Mouse (Mus musculus): Measurements from ENCODE around the gene Anpep.
A peak's percentile ranks its signal among the peaks of the same experiment; 100 is the strongest.
"Not testable (repeated sequence)": the region's sequence is repeated elsewhere in the genome, so short reads cannot be mapped to it uniquely, and the experiment has no call there.

Gene Anpep

DNA sequence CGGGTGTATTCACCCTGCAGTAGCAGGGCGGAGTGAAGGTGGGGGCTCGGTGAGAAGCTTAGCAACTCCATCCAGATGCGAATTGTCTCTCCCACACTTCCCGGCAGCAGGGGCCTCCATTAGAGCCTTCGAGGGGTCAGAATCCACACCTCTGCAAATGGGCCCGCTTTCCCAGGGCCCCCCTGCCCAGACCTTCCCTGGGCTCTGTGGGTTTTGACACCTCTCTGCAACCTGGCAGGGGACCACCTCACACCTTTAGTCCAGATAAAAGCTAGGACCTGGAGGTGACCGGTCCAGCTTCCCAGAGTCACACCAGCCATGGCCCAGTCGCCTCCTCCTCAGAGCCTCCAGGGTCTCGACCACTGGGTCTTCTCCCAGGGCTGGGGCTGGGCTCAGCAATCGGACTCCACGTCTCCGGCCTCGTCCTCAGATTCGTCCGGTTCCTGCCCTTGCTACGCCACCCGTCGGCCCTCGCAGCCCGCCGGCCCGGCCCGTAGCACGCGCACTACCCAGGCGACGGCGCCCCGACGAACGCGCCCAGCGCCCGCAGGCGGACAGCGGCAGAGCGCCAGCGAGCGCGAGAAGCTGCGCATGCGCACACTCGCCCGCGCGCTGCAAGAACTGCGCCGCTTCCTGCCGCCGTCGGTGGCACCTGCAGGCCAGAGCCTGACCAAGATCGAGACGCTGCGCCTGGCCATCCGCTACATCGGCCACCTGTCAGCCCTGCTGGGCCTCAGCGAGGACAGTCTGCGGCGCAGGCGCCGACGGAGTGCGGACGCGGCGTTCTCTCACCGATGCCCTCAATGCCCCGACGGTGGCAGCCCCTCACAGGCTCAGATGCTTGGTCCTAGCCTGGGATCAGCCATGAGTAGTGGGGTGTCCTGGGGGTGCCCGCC is 50.0 kb downstream of the Anpep start, which contains the start of gene Mesp2:
Gene Mesp2, plus strand, starts transcription at position 117 of the 896 bp plus-strand sequence.
- peak; percentile 51 to 59 for DNase-seq

DNA sequence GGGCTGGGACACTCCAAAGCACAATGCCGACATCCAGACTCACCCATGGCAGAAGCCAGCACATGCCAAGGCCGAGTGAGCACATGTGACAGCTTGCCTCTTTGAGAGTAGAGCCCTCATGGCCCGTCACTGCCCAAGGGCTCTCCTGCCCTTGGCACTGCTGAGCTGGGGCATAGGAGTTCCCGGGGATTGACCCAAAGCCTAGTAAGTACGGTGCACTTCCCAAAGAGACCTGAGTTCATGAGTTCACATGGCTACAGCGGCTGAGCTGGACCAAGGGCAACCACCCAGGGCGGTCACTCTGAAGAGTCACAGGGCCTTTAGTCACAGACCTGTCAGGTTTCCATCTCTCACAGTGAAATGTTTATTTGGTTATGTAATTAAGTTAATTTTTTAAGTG is 52.3 kb downstream of the Anpep start:
- no peak for DNase-seq

DNA sequence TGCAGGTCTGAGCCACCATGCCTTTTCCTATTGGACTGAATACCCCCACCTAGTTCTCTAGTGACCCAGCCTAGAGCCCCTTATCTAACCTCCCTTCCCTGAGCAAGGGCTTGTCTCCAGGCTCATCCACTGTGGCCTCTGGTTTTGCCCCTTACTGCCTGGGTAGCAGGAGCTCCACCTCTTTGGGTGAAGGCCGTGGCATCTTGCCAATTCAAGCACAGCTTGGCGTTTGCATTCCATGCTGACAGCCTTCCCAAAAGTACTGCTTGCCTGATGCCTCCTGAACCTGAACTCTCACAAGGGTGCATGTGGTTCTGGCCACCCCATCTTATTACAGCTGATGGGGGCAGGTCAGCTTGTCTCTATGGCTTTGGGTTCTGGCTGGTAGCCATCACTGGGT is 57.0 kb downstream of the Anpep start:
- no peak for DNase-seq

DNA sequence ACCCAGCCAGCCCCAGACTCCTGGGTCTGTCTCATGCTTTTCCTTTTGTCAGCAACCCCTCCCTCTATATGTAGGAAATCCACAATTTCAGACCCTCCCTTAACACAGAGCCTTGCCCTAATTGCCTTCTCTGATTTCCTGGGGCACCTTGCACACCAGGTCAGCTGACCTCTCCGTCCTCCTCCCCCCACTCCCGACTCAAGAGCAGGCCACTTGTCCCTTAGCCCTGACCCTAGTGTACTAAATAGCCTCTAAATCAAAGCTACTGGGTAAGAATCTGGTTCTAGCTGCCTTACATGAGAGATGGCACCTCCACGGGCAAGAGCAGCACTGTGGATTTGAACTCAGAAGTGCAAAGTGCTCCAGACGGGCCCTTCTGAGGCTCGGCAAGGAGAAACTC is 58.8 kb downstream of the Anpep start:
- DNase-seq, result no peak

DNA sequence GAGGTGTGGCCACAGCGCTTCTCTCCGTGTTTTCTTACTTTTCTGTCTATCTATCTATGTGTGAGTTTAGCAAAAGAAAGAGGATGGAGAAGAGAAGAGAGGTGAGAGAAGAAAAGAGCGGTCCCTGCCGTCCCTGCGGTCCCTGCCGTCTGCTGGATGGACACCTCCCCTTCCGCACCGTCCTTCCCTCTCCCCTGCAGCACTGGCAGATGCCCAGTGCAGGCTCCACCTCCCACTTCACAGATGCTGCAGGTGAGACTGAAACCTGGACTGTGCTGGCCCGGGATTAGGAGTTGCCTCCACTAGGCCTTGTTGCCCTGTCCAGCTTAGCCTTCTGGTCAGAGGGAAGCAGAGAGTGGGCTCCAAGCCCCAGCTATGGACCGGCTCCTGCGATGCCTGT is 59.5 kb downstream of the Anpep start:
- DNase-seq, result no peak

DNA sequence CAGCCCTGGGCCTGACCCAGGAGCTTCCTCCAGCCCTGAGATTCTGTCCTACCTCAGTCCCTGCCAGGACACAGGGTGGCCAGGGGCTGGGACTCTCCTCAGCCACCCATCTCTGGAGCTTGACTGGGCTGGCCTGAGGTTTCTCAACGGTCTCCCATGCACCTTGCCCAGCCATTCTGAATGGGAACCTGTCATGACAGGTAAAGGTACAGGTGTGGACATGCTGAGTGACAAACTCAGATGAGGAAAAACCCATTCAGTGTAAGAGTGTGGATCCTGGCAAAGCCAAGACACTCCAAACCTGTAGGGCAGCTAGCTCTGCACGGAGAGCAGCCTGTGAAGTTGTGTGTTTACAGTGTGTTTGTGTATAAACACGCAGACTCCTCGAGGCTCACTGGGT is 60.5 kb downstream of the Anpep start:
- no peak for DNase-seq

DNA sequence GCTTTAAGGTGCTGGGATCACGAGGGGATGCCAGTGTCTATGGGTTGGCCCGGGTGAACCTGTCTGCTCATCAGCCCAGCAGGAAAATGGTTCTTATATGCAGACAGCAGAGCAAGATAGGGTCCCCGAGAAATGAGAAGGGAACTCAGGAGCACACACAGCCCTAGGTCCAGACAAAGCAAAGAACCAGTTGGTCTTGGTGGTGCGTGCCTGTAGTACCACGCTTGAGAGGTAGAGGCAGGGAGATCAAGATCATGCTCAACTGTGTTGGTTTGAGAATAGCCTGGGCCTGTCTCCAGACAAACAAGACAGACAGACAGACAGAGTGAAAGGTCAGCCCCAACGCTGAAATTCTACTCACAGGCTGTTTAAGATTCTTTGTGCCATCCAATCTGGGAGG is 61.4 kb downstream of the Anpep start:
- DNase-seq, result no peak

DNA sequence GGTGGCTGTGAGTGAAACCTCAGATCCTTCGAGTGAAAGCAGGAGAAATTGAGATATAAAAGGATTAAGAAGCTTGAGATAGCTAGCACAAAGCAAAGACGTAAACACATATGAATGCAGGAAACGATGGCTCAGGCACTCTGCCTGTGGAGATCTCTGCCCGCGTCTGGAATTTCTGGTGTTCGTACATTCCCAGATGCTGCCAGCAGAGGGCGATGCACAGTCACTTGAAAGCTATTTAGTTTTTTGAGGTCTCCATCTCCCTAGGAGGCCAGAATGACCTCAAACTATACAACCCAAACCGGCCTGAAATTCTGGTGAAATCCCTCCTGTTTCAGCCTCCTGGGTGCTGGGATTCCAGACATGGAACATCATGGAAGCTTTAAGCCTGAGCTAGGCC is 61.8 kb downstream of the Anpep start:
- DNase-seq, result peak in 1 of 2 experiments; percentile 20

DNA sequence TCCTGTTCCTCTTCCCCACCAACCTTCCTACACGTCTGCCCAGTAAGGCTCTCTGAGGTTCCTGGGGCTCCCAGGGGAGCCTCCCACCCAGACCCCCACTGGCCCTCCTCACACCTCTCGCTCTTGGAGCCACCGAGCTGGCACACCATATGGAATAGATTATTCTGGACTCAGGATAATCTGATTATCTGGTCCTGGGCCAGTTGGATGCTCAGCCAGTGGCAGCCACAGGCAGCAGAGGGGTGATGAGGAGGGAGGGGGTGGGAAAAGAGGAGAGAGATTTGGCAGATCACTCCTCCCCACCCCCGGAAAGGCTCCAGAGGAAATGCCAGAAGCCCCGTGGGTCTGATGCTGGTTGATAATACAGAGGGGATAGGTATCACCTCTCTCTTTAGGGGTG is 62.3 kb downstream of the Anpep start:
- no peak for DNase-seq

DNA sequence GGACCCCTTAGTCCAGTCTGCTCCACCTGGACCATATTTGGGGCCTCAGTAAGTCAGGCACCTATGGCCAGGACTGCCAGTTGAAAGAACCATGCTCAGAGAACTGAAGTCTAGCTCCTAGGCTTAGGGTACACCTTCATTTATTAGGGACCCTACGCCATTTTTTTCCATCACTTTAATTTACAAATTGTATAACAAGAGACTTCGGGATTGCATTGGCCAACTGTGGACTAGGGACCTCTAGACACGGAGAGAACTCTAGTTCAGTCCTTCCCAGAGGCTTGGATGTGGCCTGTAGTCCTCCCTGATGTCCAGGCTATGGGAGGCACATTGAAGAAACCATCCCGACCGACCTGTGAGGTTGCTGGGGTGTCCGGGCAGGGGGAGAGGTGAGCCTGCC is 67.2 kb downstream of the Anpep start, which contains the start of gene Mesp1:
Gene Mesp1, minus strand, starts transcription at position 101 of the 400 bp plus-strand sequence.
- DNase-seq, result no peak

DNA sequence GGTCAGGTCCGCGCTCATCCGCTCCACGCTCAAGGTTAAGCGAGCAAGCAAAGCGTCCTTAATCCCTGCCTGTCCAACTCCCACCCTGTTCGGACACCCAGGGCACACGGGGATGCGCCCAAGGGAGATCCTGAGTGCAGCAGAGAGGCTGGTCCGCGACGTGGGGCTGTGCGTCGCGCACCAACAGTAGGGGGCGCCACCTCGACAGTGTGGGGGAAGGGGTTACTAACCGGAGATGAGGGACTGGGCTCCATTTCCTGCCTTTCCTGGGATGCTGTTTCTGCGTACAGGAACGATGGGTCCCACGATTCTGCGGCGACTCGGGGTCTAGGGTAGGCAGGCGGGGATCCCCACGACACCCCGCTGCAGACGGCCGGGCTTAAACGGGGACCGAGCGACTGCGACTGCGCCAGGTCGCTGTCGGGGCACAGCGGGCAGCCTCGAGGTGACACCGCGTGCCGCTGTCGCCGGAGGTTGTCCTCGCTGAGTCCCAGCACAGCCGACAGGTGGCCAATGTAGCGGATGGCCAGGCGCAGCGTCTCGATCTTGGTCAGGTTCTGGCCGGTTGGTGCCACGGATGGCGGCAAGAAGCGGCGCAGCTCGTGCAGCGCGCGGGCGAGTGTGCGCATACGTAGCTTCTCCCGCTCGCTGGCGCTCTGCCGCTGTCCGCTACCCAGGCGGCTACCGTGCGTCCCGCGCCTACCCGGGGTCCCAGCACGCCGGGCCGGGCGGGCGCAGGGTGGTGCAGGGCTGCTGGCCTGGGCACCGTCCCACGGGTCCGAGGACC is 68.0 kb downstream of the Anpep start:
- no peak for DNase-seq

DNA sequence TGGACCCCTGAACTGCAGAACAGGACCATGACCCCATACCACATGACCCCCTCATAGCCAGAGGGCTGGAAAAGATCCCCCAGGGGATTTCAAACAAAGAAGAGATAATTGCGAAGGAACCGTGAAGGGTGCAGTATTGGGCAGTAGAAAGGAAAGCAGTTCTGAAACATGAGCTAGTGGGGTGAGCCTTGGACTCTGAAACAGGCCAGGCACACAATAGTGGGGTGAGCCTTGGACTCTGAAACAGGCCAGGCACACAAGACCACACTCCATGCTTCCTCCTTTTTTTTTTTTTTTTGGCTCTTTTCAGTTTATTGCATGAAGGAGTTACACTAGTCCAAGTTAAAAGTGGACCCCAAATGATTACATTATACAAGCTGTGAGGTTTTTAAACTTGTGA is 71.0 kb downstream of the Anpep start:
- DNase-seq, result not testable (repeated sequence)

DNA sequence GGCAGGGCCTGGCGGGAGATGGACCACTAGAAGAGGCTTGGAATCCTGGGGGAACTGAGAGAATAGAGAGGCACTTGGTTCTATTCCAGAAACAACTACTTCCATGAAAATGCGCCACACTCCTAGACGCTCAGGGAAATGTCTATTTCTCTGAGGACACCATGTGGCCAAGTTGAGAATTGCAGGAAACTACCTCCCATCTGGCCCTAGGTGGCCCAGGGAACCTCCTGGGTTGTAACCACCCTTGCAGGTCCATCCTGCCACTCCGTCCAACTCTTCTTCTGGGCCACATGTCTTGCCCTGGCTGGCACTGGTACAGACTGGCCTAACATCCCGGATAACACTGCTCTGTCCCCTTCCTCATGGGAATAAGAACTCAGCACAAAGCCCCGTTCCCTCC is 74.6 kb downstream of the Anpep start:
- peak in 1 of 2 experiments; percentile 26 for DNase-seq

DNA sequence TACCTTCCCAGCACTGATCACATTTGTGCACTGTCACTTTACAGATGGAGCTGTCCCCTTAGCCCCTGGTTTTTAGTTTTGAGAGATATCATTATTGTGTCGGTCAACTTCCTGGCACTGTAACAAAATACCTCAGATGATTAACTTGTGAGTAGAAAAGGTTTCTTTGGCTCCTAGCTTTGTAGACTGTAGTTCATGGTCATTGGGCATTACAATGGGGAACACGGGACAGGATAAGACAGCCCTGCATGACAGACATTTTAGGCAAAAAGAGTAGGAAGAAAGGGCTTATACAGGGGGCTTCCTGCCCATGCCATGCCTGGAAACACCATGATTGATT is 78.4 kb downstream of the Anpep start:
- no peak for DNase-seq

DNA sequence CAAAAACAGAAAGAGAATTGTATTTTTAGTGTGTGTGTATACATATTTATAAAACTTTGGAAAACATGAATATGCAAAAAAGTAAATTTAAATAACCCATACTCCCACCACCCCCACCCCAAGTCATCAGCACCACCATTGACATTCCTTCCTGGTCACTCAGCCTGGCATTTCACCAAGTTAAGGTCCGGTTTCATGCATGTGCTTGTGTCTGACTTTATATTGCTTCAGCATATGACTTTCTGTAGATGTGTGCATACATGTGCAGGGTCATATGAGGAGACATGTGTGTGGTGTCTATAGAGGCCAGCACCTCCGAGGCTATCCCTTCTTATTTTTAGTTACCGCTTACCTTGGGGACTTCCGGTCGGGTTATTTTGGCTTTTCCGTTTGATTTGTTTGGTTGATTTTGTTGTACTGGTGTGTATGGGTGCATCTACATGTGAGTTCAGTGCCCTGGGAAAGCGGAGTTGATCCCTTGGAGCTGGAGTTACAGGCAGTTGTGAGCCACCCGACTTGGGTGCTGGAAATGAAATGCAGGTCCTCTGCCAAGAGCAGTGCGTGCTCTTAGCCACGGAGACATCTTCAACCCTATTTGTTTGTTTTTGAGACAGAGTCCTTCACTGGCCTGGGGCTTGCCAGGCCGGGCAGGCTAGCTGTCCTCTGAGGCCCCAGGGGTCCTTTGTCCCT is 78.9 kb downstream of the Anpep start:
- DNase-seq, result no peak

DNA sequence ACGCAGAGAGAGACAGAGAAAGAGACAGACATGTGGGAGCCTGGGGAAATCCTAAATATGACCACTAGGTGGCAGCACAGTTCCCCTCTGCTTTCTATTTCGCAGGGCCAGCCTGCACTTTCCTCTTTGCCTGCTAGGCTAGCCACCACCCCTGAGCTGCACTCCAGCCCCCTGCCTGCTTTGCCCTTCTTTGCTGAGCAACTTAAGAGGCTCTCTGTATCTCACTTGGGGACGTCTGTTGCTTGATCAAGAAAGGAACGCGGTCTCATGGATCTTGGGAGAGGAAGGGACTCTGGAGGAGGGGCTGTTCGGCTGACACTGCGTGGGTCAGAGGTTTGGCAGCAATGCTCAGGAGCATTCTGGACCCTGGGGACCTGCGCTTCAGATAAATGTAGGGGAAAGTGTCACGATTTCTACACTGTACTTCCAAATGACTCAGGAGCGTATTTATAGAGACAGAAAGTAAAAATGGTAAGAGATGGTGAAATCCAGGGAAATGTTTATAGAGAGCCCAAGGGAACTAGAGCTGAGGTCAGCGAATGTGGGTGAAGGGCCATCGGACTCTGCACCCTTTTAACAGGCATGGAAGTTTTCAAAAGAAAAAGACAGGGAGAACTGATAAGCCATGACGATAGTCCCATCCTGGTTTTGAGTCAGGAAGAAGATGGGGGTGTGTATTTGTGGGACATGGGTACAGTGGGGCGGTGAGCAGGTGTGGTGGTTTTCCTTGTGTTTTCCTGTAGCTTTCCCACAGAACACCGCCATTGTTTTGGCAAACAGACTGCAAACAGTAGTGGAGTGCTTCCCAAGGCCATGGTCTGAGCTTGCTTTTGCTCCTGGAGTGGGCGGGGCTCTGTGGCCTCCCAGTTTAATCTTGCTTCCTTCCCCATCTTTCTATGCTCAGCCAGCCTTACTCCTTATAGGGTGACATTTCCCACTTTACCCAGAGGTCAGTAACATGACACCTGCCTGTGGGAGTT is 79.9 kb downstream of the Anpep start:
- peak in 1 of 2 experiments; percentile 14 for DNase-seq
